Mouse (Mus musculus) lung, embryonic 16.5 days (tissue): ENCODE data around the gene Ganab. TPM values are rescaled to one million over a fixed set of nuclear protein-coding genes. Genes with fewer than 3 reads are reported as not detected.
"Not testable (repeated sequence)": the region's sequence is repeated elsewhere in the genome, so short reads cannot be mapped to it uniquely, and the experiment has no call there.

Source experiments
- ATAC-seq: fragments of 200-750 bp; cut with Nextera tagmentation; 2 replicates; pipeline ENCODE4 v1.8.0; 2017; ENCODE audit warnings: low read depth, mild to moderate bottlenecking, moderate library complexity
- H3K27ac ChIP-seq: fragments of 300-500 bp; sonication (generic); 2 replicates; pipeline ENCODE4 v1.5.1; 2014; ENCODE audit warnings: mild to moderate bottlenecking, control low read depth, low read length
- H3K27me3 ChIP-seq: fragments of 300-500 bp; sonication (generic); 2 replicates; pipeline ENCODE4 v1.6.1; 2014; ENCODE audit warnings: low read depth, low read length, mixed read lengths; ENCODE audit not compliant: control insufficient read depth, insufficient read depth
- H3K36me3 ChIP-seq: fragments of 300-500 bp; sonication (generic); 2 replicates; pipeline ENCODE4 v1.6.1; 2014; ENCODE audit warnings: low read length; ENCODE audit not compliant: control insufficient read depth, insufficient read depth
- H3K4me1 ChIP-seq: fragments of 300-500 bp; sonication (generic); replicated peaks from 2 replicates; pipeline ENCODE4 v1.6.1; 2014; ENCODE audit warnings: low read length, mixed read lengths; ENCODE audit not compliant: control insufficient read depth, insufficient read depth
- H3K4me2 ChIP-seq: fragments of 300-500 bp; sonication (generic); 2 replicates; pipeline ENCODE4 v1.6.1; 2014; ENCODE audit warnings: low read depth, low read length, control low read depth
- H3K4me3 ChIP-seq: fragments of 300-500 bp; sonication (generic); 2 replicates; pipeline ENCODE4 v1.5.1; 2014; ENCODE audit warnings: mild to moderate bottlenecking, low read length, control low read depth
- H3K9ac ChIP-seq: fragments of 300-500 bp; sonication (generic); 2 replicates; pipeline ENCODE4 v1.6.1; 2014; ENCODE audit warnings: low read length, control low read depth
- H3K9me3 ChIP-seq: fragments of 300-500 bp; sonication (generic); 2 replicates; pipeline ENCODE4 v1.6.1; 2016; ENCODE audit warnings: low read length; ENCODE audit not compliant: control insufficient read depth
- WGBS: fragments of 180-500 bp; shearing (Covaris S2); extraction: QIAGEN DNeasy Blood & Tissue Kit; methylation state at CpG from one replicate; pipeline ENCODE4 v1.1.7; 2014; 5-methylcytosine and 5-hydroxymethylcytosine counted together
- polyA plus RNA-seq: library from polyadenylated mRNA; unstranded; fragments of >200 nt; fragmentation: Nextera tagmentation; extraction: Ambion mirVana; gene quantifications from 2 replicates; pipeline ENCODE4 v1.2.1, GENCODE M21; 2015

Ganab gene
- polyA plus RNA-seq, 1 experiment from 2014 or later, result 127 TPM

DNA sequence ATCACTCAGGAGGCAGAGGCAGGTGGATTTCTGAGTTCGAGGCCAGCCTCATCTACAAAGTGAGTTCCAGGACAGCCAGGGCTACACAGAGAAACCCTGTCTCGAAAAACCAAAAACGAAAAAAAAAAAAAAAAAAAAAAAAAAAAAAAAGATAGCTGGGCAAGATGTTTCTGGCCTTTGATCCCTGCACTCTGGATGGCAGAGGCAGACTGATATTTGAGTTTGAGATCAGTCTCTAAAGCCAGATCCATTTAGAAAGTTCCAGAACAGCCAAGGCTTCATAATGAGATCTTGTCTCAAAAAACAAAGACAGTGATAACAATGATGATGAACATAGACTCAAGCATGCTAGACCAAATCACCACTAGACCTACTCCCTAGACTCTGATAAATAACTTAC lies 27.5 kb upstream of the Ganab start:
- peak overlapping the region; percentile 99; the same call in 1 of the 2 replicates for H3K9ac ChIP-seq
- H3K27ac ChIP-seq, H3K9me3 ChIP-seq, H3K27me3 ChIP-seq, ATAC-seq: not testable (repeated sequence)
- peaks cover 11% of the 10 kb centered on the region for H3K36me3 ChIP-seq
- H3K4me3 ChIP-seq, result peak overlapping the region; percentile 99
- peaks cover 10% of the 10 kb centered on the region for H3K4me1 ChIP-seq
- 85% methylated on average over 3 of the region's 3 CpGs for WGBS
- H3K4me2 ChIP-seq, result peak overlapping the region; percentile 64

DNA sequence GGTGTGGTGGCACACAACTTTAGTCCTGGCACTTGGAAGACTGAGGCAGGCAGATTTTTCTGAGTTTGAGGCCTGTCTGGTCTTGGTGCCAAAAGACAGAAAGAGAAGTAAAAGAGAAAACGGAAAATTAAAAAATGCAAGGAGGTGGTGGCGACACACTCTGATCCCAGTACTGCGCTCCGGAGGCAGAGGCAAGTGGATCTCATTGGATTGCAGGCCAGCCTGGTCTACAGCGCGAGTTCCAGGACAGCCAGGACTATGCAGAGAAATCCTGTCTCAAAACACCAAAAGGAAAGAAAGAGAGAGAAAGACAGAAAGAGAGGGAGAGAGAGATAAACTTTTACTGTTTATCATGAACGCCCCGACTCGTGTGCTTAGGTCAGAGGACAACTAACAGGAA lies 27.0 kb upstream of the Ganab start:
- Histone ChIP-seq H3K9ac (peak overlapping the region; percentile 99), H3K4me2 (peak overlapping the region; percentile 64), H3K9me3 (no peaks in the 10 kb centered on the region), H3K4me3 (peak overlapping the region; percentile 99), H3K27ac (peak overlapping the region; percentile 58), H3K36me3 (peaks cover 14% of the 10 kb centered on the region), H3K4me1 (peaks cover 10% of the 10 kb centered on the region), H3K27me3 (no peaks in the 10 kb centered on the region)
- peak; percentile 31; the same call in 1 of the 2 replicates for ATAC-seq
- WGBS, result 30% methylated on average over 9 of the region's 9 CpGs

DNA sequence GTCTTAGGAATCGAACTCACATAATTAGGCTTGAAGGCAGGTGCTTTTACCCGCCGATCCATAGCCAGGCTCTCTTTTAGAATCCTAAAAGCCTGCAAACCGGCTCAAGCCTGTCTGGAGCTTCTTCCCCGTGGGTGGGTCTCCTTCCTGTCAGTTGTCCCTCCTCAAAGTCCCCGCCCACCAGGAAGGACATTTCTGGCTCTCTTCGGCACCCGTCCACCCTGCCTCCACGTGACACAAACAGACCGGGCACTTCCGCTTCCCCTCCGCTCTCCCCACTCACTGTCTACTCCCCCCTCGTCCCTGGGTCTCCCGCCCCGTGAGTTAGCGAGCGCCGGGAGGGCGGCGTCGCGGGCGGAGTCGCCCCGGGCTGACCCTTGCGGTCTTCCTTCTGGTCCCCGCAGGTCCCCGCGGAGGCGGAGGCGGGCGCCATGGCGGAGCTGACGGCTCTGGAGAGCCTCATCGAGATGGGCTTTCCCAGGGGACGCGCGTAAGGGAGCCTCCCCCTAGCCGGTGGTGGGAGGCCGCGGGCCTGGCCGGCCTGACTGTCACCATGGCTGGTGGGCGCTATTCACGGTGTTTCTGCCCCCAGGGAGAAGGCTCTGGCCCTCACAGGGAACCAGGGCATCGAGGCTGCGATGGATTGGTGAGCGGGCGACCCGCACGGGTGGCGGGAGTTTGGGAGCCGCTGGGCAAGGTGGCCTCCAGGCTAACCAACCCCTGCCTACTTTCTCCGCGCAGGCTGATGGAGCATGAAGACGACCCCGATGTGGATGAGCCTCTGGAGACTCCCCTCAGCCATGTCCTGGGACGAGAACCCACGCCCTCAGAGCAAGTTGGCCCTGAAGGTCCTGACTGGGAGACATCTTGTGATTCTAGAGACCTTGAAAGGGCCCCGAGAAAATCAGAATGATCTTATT lies 26.3 kb upstream of the Ganab start, which contains the start of gene Ubxn1:
TSS of gene Ubxn1 (plus strand) at position 230 of the 920 bp plus-strand sequence.
- ATAC-seq, result peak; percentile 98
- Histone ChIP-seq H3K9ac (peak within 1 kb of the TSS; percentile 99), H3K27me3 (no peaks in the 10 kb centered on the region), H3K36me3 (peaks cover 16% of the 10 kb centered on the region), H3K27ac (peak within 1 kb of the TSS; percentile 78), H3K4me2 (peak within 1 kb of the TSS; percentile 69), H3K9me3 (no peaks in the 10 kb centered on the region), H3K4me1 (peaks cover 10% of the 10 kb centered on the region), H3K4me3 (peak within 1 kb of the TSS; percentile 99)
- 1% methylated on average over 51 of the region's 59 CpGs for WGBS

GRCm38 (mm10) chr19:8872266-8872840 lies 25.5 kb upstream of the Ganab start:
- Histone ChIP-seq H3K27me3 (no peaks in the 10 kb centered on the region), H3K9ac (peak overlapping the region; percentile 99), H3K9me3 (no peaks in the 10 kb centered on the region), H3K36me3 (peaks cover 17% of the 10 kb centered on the region), H3K4me1 (peaks cover 10% of the 10 kb centered on the region), H3K4me2 (peak overlapping the region; percentile 69), H3K4me3 (peak overlapping the region; percentile 99), H3K27ac (no peak overlapping the region)
- WGBS, result 61% methylated on average over 10 of the region's 10 CpGs
- no peak for ATAC-seq

DNA sequence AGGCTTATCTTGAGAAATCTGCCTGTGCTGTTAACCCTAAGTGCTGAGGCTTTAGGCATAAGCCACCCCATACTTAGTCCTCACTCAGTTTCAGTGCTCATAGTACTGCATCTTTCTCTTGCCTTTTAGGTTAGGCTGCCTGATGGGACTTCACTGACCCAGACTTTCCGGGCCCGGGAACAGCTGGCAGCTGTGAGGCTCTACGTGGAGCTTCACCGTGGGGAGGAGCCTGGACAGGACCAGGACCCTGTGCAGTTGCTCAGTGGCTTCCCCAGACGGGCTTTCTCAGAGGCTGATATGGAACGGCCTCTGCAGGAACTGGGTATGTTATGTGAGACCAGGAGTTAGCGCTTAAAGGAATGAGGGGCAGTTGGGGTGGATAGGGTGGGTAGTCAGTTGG lies 22.8 kb upstream of the Ganab start:
- ATAC-seq, result no peak
- 88% methylated on average over 7 of the region's 7 CpGs for WGBS

DNA sequence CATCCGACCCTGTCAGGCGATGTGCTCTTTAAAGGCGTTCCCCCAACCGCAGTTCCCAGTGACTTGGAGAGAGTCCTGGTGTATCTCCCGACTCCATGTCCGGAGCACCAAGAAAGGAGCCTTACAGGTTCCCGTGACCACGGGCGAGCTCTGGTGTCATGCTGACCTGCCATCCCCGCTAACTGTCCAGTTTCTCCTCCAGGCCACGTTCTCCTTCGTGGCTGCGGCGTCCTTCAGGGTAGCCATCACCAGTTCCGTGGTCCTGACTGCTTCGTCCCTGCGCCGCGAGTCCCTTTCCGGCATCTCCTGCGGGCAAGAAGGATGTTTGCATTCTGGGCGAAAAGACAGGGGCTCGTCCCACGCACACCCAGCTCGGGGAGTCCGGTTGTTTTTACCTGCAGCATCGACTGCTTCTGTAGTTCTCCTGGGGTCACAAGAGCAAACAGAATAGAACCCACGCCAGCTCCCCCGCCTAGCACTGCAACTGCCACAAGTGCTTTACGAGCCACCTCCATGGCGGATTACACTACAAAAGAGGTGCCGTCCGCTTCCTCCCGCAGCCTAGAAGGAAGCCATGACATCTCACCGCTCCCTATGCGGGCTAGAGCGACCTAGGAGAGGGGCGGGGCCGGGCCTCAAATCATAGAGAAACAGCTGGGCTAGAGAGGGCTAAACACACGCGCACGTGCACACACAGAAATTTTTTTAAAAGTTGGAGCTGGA lies 17.4 kb upstream of the Ganab start, which contains the start of gene Uqcc3:
TSS of gene Uqcc3 (minus strand) at position 613 of the 723 bp plus-strand sequence.
- H3K36me3 ChIP-seq, result peaks cover 5% of the 10 kb centered on the region
- peak; percentile 97 for ATAC-seq
- no peaks in the 10 kb centered on the region; the same call in 1 of the 2 replicates for H3K4me1 ChIP-seq
- peak within 1 kb of the TSS; percentile 83 for H3K4me3 ChIP-seq
- peak within 1 kb of the TSS; percentile 82 for H3K4me2 ChIP-seq
- H3K27ac ChIP-seq, result peak within 1 kb of the TSS; percentile 83
- H3K27me3 ChIP-seq, result no peaks in the 10 kb centered on the region
- peak within 1 kb of the TSS; percentile 89 for H3K9ac ChIP-seq
- H3K9me3 ChIP-seq, result no peaks in the 10 kb centered on the region
- under 1% methylated on average over 42 of the region's 42 CpGs for WGBS

More for the DNA sequence above, 22.8 kb upstream of the Ganab start:
- no peak overlapping the region for H3K4me3 ChIP-seq
- H3K4me1 ChIP-seq, result peaks cover 10% of the 10 kb centered on the region
- H3K27ac ChIP-seq, result no peak overlapping the region
- H3K27me3 ChIP-seq, result no peaks in the 10 kb centered on the region
- no peak overlapping the region for H3K4me2 ChIP-seq
- no peak overlapping the region for H3K9ac ChIP-seq
- H3K36me3 ChIP-seq, result peaks cover 17% of the 10 kb centered on the region
- H3K9me3 ChIP-seq, result no peaks in the 10 kb centered on the region

DNA sequence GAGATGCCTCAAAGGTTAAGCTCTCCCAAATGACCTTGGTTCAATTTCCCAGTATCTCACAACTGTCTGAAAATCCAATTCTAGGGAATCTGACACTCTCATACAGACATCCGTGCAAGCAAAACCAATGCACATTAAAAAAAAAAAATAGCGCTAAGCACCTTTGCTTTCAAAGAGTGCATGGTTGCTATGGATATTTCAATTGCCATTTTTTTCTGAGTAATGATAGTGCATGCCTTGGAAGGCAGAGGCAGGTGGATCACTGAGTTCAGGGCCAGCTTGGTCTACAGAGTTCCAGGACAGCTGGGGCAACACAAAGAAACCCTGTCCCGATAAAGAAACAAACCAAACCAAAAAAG lies 16.9 kb upstream of the Ganab start:
- Histone ChIP-seq H3K27ac (no peak overlapping the region), H3K4me1 (no peaks in the 10 kb centered on the region; the same call in 1 of the 2 replicates), H3K4me2 (peak overlapping the region; percentile 82), H3K9ac (peak overlapping the region; percentile 89), H3K9me3 (no peaks in the 10 kb centered on the region), H3K27me3 (no peaks in the 10 kb centered on the region), H3K4me3 (peak overlapping the region; percentile 83), H3K36me3 (peaks cover 3% of the 10 kb centered on the region; the same call in 1 of the 2 replicates)
- WGBS, result 9% methylated on average over 3 of the region's 3 CpGs
- ATAC-seq, result no peak

- Histone ChIP-seq H3K36me3 (no peaks in the 10 kb centered on the region), H3K27me3 (no peaks in the 10 kb centered on the region), H3K9me3 (no peaks in the 10 kb centered on the region), H3K9ac (no peak within 1 kb of the TSS), H3K27ac (no peak within 1 kb of the TSS), H3K4me1 (peaks cover 6% of the 10 kb centered on the region), H3K4me2 (no peak within 1 kb of the TSS), H3K4me3 (no peak within 1 kb of the TSS)
- no peak for ATAC-seq
- 69% methylated on average over 3 of the region's 3 CpGs for WGBS
Observed at GRCm38 (mm10) chr19:8883616-8884015, 14.3 kb upstream of the Ganab start, which contains the start of the genes Lbhd1 and Gm49403. Lbhd1 (plus strand) TSS chr19:8883732. Gm49403 (plus strand) TSS chr19:8883930.
